Mouse (Mus musculus) MEL (cell line): ENCODE results near the gene Ankrd33b. TPM values are rescaled to one million over a fixed set of nuclear protein-coding genes. Genes with fewer than 3 reads are reported as not detected.

Source experiments
- DNase-seq: peaks from one replicate; pipeline ENCODE4 v3.0.0; 2011; ENCODE audit warnings: low read depth, low spot score
- H3K27ac ChIP-seq: 2 replicates; pipeline ENCODE4 v1.5.1; 2012; ENCODE audit warnings: low read depth, mild to moderate bottlenecking, control low read depth, low read length, moderate library complexity; ENCODE audit not compliant: control insufficient read depth
- H3K27me3 ChIP-seq, 2 experiments: fragments of 150-350 bp in 1 of 2; sonication (generic) in 1 of 2; 2 replicates each; pipeline ENCODE4 v1.6.1; 2012; ENCODE audit warnings: low read length in 2 of 2, mild to moderate bottlenecking in 2 of 2, improper control_type of control experiment in 1 of 2, moderate library complexity in 1 of 2; ENCODE audit not compliant: insufficient read depth in 2 of 2, control insufficient read depth in 1 of 2
- H3K36me3 ChIP-seq, 2 experiments: 2 replicates each; pipeline ENCODE4 v1.6.1; 2012 to 2014; ENCODE audit warnings: low read length in 2 of 2, improper control_type of control experiment in 1 of 2, inconsistent platforms in 1 of 2, mild to moderate bottlenecking in 1 of 2; ENCODE audit not compliant: insufficient read depth in 2 of 2, control insufficient read depth in 1 of 2
- H3K4me1 ChIP-seq, 2 experiments: fragments of 150-350 bp in 1 of 2; sonication (generic) in 1 of 2; 2 replicates each; pipeline ENCODE4 v1.6.1; 2012; ENCODE audit warnings: low read length in 2 of 2, improper control_type of control experiment in 1 of 2, mild to moderate bottlenecking in 1 of 2; ENCODE audit not compliant: insufficient read depth in 2 of 2, control insufficient read depth in 1 of 2
- H3K4me3 ChIP-seq, 2 experiments: fragments of 150-350 bp in 1 of 2; sonication (generic) in 1 of 2; 2 replicates each; pipeline ENCODE4 v1.5.1; 2012; ENCODE audit warnings: low read depth in 2 of 2, low read length in 2 of 2, mild to moderate bottlenecking in 2 of 2, moderate library complexity in 2 of 2, control low read depth in 1 of 2, improper control_type of control experiment in 1 of 2; ENCODE audit not compliant: control insufficient read depth in 1 of 2, insufficient read depth in 1 of 2
- H3K79me2 ChIP-seq: 2 replicates; pipeline ENCODE4 v1.6.1; 2012; ENCODE audit warnings: mild to moderate bottlenecking, low read length, moderate library complexity; ENCODE audit not compliant: control insufficient read depth, poor library complexity, insufficient read depth
- H3K9ac ChIP-seq: 2 replicates; pipeline ENCODE4 v1.6.1; 2012; ENCODE audit warnings: low read depth, mild to moderate bottlenecking, control low read depth, low read length, moderate library complexity; ENCODE audit not compliant: control insufficient read depth, poor library complexity, severe bottlenecking
- H3K9me3 ChIP-seq: fragments of 150-350 bp; sonication (generic); replicated peaks from 2 replicates; pipeline ENCODE4 v1.6.1; 2012; ENCODE audit warnings: mild to moderate bottlenecking, low read length, improper control_type of control experiment, moderate library complexity; ENCODE audit not compliant: insufficient read depth
- CHD2 ChIP-seq: IDR thresholded peaks from 2 replicates; pipeline ENCODE4 v1.6.1; 2011; ENCODE audit warnings: low read length, improper control_type of control experiment
- CTCF ChIP-seq, 3 experiments: IDR thresholded peaks in 2 of 3; conservative IDR thresholded peaks in 1 of 3; 2 replicates each; pipeline ENCODE4 v1.5.1; 2011 to 2012; ENCODE audit warnings: low read length in 3 of 3, low read depth in 2 of 3, mild to moderate bottlenecking in 2 of 3, improper control_type of control experiment in 1 of 3, inconsistent platforms in 1 of 3, mixed read lengths in 1 of 3, moderate library complexity in 1 of 3; ENCODE audit not compliant: control insufficient read depth in 1 of 3, insufficient read depth in 1 of 3, poor library complexity in 1 of 3, severe bottlenecking in 1 of 3
- E2F4 ChIP-seq: IDR thresholded peaks from 2 replicates; pipeline ENCODE4 v1.6.1; 2011; ENCODE audit warnings: low read depth, low read length, improper control_type of control experiment, borderline replicate concordance
- ELF1 ChIP-seq: IDR thresholded peaks from 2 replicates; pipeline ENCODE4 v1.6.1; 2014; ENCODE audit warnings: low read depth, mild to moderate bottlenecking, inconsistent platforms, low read length, improper control_type of control experiment, moderate library complexity
- EP300 ChIP-seq, 2 experiments: IDR thresholded peaks; 2 replicates each; pipeline ENCODE4 v1.6.1; 2011; ENCODE audit warnings: improper control_type of control experiment in 2 of 2, low read length in 2 of 2, low read depth in 1 of 2, mild to moderate bottlenecking in 1 of 2
- HCFC1 ChIP-seq: IDR thresholded peaks from 2 replicates; pipeline ENCODE4 v1.6.1; 2012; ENCODE audit warnings: low read depth, mild to moderate bottlenecking, inconsistent platforms, low read length, improper control_type of control experiment, moderate library complexity
- KAT2A ChIP-seq: conservative IDR thresholded peaks from 2 replicates; pipeline ENCODE4 v1.6.1; 2012; ENCODE audit warnings: low read depth, low read length, improper control_type of control experiment, inconsistent platforms
- MAFK ChIP-seq: IDR thresholded peaks from 2 replicates; pipeline ENCODE4 v1.6.1; 2011; ENCODE audit warnings: low read depth, mild to moderate bottlenecking, low read length, improper control_type of control experiment, borderline replicate concordance
- MAZ ChIP-seq: IDR thresholded peaks from 2 replicates; pipeline ENCODE4 v1.6.1; 2012; ENCODE audit warnings: low read depth, mild to moderate bottlenecking, inconsistent platforms, low read length, improper control_type of control experiment
- MEF2A ChIP-seq: IDR thresholded peaks from 2 replicates; pipeline ENCODE4 v1.6.1; 2014; ENCODE audit warnings: low read depth, mild to moderate bottlenecking, inconsistent platforms, low read length, improper control_type of control experiment; ENCODE audit not compliant: poor library complexity, insufficient replicate concordance, severe bottlenecking; ENCODE audit errors: extremely low read depth
- MXI1 ChIP-seq: IDR thresholded peaks from 2 replicates; pipeline ENCODE4 v1.6.1; 2011; ENCODE audit warnings: mild to moderate bottlenecking, low read depth, low read length, improper control_type of control experiment
- MYB ChIP-seq: IDR thresholded peaks from 2 replicates; pipeline ENCODE4 v1.6.1; 2011; ENCODE audit warnings: mild to moderate bottlenecking, low read depth, low read length, improper control_type of control experiment
- MYC ChIP-seq: IDR thresholded peaks from 2 replicates; pipeline ENCODE4 v1.6.1; 2011; ENCODE audit warnings: low read depth, mild to moderate bottlenecking, low read length, improper control_type of control experiment, moderate library complexity
- POLR2AphosphoS2 ChIP-seq: IDR thresholded peaks from 2 replicates; pipeline ENCODE4 v1.6.1; 2011; ENCODE audit warnings: low read length, improper control_type of control experiment
- POLR2AphosphoS5 ChIP-seq: IDR thresholded peaks from 2 replicates; pipeline ENCODE4 v1.6.1; 2012; ENCODE audit warnings: low read depth, borderline replicate concordance, mild to moderate bottlenecking, inconsistent platforms, low read length, moderate library complexity, mixed read lengths
- RAD21 ChIP-seq: IDR thresholded peaks from 2 replicates; pipeline ENCODE4 v1.6.1; 2011; ENCODE audit warnings: mild to moderate bottlenecking, low read depth, low read length, improper control_type of control experiment
- RCOR1 ChIP-seq: IDR thresholded peaks from 2 replicates; pipeline ENCODE4 v1.6.1; 2012; ENCODE audit warnings: low read depth, mild to moderate bottlenecking, inconsistent platforms, low read length, improper control_type of control experiment
- SIN3A ChIP-seq: IDR thresholded peaks from 2 replicates; pipeline ENCODE4 v1.6.1; 2012; ENCODE audit warnings: low read length, improper control_type of control experiment, inconsistent platforms
- TAL1 ChIP-seq: IDR thresholded peaks from 2 replicates; pipeline ENCODE4 v1.6.1; 2012; ENCODE audit warnings: mild to moderate bottlenecking, inconsistent platforms, low read length, moderate library complexity, mixed read lengths
- TCF12 ChIP-seq: IDR thresholded peaks from 2 replicates; pipeline ENCODE4 v1.6.1; 2014; ENCODE audit warnings: low read depth, mild to moderate bottlenecking, inconsistent platforms, low read length, improper control_type of control experiment, moderate library complexity
- USF1 ChIP-seq: IDR thresholded peaks from 2 replicates; pipeline ENCODE4 v1.6.1; 2014; ENCODE audit warnings: low read depth, mild to moderate bottlenecking, inconsistent platforms, low read length, improper control_type of control experiment, moderate library complexity
- USF2 ChIP-seq, 2 experiments: IDR thresholded peaks; 2 replicates each; pipeline ENCODE4 v1.6.1; 2011 to 2012; ENCODE audit warnings: improper control_type of control experiment in 2 of 2, low read length in 2 of 2, borderline replicate concordance in 1 of 2, inconsistent platforms in 1 of 2, low read depth in 1 of 2, mild to moderate bottlenecking in 1 of 2; ENCODE audit not compliant: insufficient read depth in 1 of 2
- ZC3H11A ChIP-seq: IDR thresholded peaks from 2 replicates; pipeline ENCODE4 v1.6.1; 2012; ENCODE audit warnings: low read depth, mild to moderate bottlenecking, inconsistent platforms, low read length, improper control_type of control experiment
- ZKSCAN1 ChIP-seq: IDR thresholded peaks from 2 replicates; pipeline ENCODE4 v1.6.1; 2012; ENCODE audit warnings: low read depth, mild to moderate bottlenecking, inconsistent platforms, low read length, improper control_type of control experiment, moderate library complexity
- ZNF384 ChIP-seq: IDR thresholded peaks from 2 replicates; pipeline ENCODE4 v1.6.1; 2012; ENCODE audit warnings: low read depth, mild to moderate bottlenecking, inconsistent platforms, low read length, improper control_type of control experiment
- polyA plus RNA-seq, 2 experiments: library from polyadenylated mRNA; stranded (reverse) in 1 of 2; unstranded in 1 of 2; fragments of >175 nt in 1 of 2; fragments of >200 nt in 1 of 2; gene quantifications; 2 replicates each; pipeline versions ENCODE4 v1.2.1 to v1.2.4; 2012; ENCODE audit warnings: low replicate concordance in 2 of 2, low read depth in 1 of 2; ENCODE audit not compliant: insufficient read length in 2 of 2, insufficient read depth in 1 of 2, missing spikeins in 1 of 2
- total RNA-seq: library from RNA; depleted of rRNA; stranded (reverse); fragments of 300-350 nt; gene quantifications from 2 replicates; pipeline ENCODE4 v1.2.3, GENCODE M21; 2012

Gene Ankrd33b
- total and polyA plus RNA-seq, 3 experiments: 11.1 to 16.1 TPM; not detected in 1

DNA sequence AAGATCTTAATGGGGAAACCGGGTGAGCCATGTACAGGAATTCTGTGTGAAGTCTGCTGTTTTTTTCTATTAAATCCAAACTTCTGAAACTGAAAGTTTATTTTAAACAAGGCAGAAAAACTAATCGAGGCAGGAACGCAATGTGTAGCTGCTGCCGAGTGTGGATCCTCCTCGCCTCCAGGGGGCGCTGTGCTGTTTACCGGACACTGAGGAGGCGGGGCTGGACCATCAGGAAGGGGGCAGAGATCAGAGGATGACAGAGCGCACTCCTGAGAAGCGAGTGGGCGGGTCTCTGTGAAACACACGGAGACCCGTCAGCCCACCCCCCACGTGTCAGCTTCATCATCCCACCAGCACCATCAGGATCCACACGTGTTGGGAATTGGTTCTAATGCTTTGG, 58.0 kb downstream of the Ankrd33b start:
- no peaks in the 10 kb centered on the region for H3K27me3 ChIP-seq
- H3K9me3 ChIP-seq: no peaks in the 10 kb centered on the region
- H3K36me3 ChIP-seq: no peaks in the 10 kb centered on the region
- DNase-seq: peak; percentile 41
- H3K4me3 ChIP-seq: no peak overlapping the region
- no peaks in the 10 kb centered on the region for H3K79me2 ChIP-seq
- H3K27ac ChIP-seq: no peak overlapping the region
- no peak for TF ChIP-seq MYC
- no peak for TF ChIP-seq CHD2
- TF ChIP-seq USF2 (IDR thresholded peaks at IDR 0.05; ENCODE audit: borderline replicate concordance in 1 of 2, insufficient read depth in 1 of 2, low read depth in 1 of 2, low read length in 2 of 2): no peak
- no peak for TF ChIP-seq RCOR1
- TF ChIP-seq EP300 (IDR thresholded peaks at IDR 0.05; ENCODE audit: low read depth in 1 of 2, low read length in 2 of 2): no peak
- TF ChIP-seq TAL1: no peak
- TF ChIP-seq MXI1: no peak
- TF ChIP-seq RAD21: 0 out of 2 replicates have a peak, but pooled peaks have one; percentile 3
- no peak for TF ChIP-seq ZNF384
- no peak for TF ChIP-seq MEF2A
- TF ChIP-seq MAFK: no peak
- TF ChIP-seq POLR2AphosphoS5: no peak
- peak; percentile 58 to 82 (median 68) for TF ChIP-seq CTCF (IDR thresholded peaks at IDR 0.05 in 2 of 3, conservative IDR thresholded peaks at IDR 0.05 in 1 of 3; ENCODE audit: control insufficient read depth in 1 of 3, insufficient read depth in 1 of 3, low read depth in 2 of 3, low read length in 3 of 3, poor library complexity in 1 of 3, severe bottlenecking in 1 of 3)
- no peak for TF ChIP-seq E2F4
- TF ChIP-seq HCFC1: peak; percentile 15; the same call in 1 of the 2 replicates
- no peaks in the 10 kb centered on the region for H3K4me1 ChIP-seq
- H3K9ac ChIP-seq: no peak overlapping the region

DNA sequence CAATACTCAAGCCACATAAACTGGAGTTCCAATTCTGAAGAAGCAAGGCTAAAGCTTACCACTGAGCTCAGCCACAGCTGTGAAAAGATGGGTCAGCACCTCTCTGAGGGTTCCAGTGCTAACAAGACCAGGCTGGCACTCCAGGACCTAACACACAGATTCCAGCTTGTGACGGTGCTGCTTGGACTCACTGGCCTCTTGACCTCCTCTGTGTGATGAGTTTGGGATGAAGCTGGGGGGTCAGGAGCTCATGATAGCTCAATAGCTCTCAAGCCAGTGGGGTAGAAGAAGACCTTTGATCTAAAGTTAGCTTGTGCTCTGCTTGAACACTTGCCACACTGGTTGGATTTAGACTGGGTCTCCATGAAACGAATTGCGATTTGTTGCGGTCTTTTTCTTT, 60.8 kb downstream of the Ankrd33b start:
- Histone ChIP-seq H3K27me3 (no peaks in the 10 kb centered on the region), H3K79me2 (no peaks in the 10 kb centered on the region), H3K36me3 (no peaks in the 10 kb centered on the region), H3K4me3 (no peak overlapping the region), H3K9me3 (no peaks in the 10 kb centered on the region), H3K4me1 (no peaks in the 10 kb centered on the region), H3K27ac (no peak overlapping the region), H3K9ac (no peak overlapping the region)
- TF ChIP-seq TAL1 (no peak), RAD21 (no peak), POLR2AphosphoS2 (no peak), MXI1 (no peak), ZKSCAN1 (no peak), MAZ (no peak), MEF2A (no peak), ZC3H11A (no peak), POLR2AphosphoS5 (no peak), ELF1 (no peak), USF1 (no peak), CHD2 (no peak), KAT2A (no peak), TCF12 (no peak), HCFC1 (no peak), MYB (no peak), SIN3A (no peak), USF2 (IDR thresholded peaks at IDR 0.05; ENCODE audit: borderline replicate concordance in 1 of 2, insufficient read depth in 1 of 2, low read depth in 1 of 2, low read length in 2 of 2) (no peak), RCOR1 (no peak)
- DNase-seq: no peak
